Mouse (Mus musculus) kidney, adult 2 months (tissue): Measurements from ENCODE around the gene Col5a2.

Source experiments
- CTCF ChIP-seq: fragments of 200-500 bp; conservative IDR thresholded peaks from 2 replicates; pipeline ENCODE4 v1.5.1; 2011; ENCODE audit warnings: low read depth, mild to moderate bottlenecking, control low read depth, low read length, moderate library complexity, mixed read lengths; ENCODE audit not compliant: insufficient read depth, insufficient read length
- POLR2A ChIP-seq: fragments of 200-500 bp; IDR thresholded peaks from one replicate; pipeline ENCODE4 v1.6.1; 2011; ENCODE audit warnings: low read depth, low read length, control low read depth

- TF ChIP-seq CTCF (no peak), POLR2A (no peak)
These were observed 139.8 kb downstream of the Col5a2 start for GRCm38 (mm10) chr1:45363274-45363673.
